Mouse (Mus musculus) layer of hippocampus, adult 11-12 months (tissue): ENCODE results near the gene Gm11596.
"Not testable (repeated sequence)": the region's sequence is repeated elsewhere in the genome, so short reads cannot be mapped to it uniquely, and the experiment has no call there.

ENCODE experiments used
- DNase-seq: peaks from one replicate; pipeline ENCODE4 v3.0.0; 2022; ENCODE audit warnings: low spot score

The Gm11596 gene

GRCm38 (mm10) chr11:99793367-99793766, at the start of gene Gm11596:
Gm11596 (minus strand) TSS chr11:99793467.
- DNase-seq, result no peak

- no peak for DNase-seq
These were observed 48.9 kb upstream of the Gm11596 start for GRCm38 (mm10) chr11:99842185-99842584.

- DNase-seq, result no peak
These were observed 44.7 kb upstream of the Gm11596 start, which contains the start of gene 2300003K06Rik for GRCm38 (mm10) chr11:99837966-99838365. 2300003K06Rik (minus strand) TSS chr11:99838066.

DNA sequence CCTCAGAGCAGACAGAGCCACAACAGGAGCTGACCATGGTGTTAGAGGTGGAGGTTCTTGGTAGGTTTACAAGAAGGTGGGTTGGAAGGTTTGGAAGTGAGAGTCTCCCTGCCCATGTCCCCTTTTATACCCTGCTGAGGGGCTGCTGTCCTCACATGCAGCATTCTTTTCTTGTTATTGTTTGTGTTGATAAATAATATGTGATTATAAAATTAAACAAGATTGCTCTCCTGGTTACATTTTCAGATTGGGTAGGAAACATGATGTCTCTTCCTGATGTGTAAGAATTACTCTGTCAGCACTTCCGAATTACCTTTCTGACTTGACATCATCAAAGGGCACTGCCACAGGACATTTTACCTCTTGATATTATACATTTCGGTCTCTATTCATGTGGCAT, 22.3 kb upstream of the Gm11596 start, which contains the start of gene Gm11564:
Gene Gm11564, minus strand, starts transcription at position 101 of the 400 bp plus-strand sequence.
- not testable (repeated sequence) for DNase-seq

- not testable (repeated sequence) for DNase-seq
These were observed 16.5 kb upstream of the Gm11596 start, which contains the start of gene Krtap4-13 for GRCm38 (mm10) chr11:99809792-99810191. Krtap4-13 (minus strand) TSS chr11:99809892.

DNA sequence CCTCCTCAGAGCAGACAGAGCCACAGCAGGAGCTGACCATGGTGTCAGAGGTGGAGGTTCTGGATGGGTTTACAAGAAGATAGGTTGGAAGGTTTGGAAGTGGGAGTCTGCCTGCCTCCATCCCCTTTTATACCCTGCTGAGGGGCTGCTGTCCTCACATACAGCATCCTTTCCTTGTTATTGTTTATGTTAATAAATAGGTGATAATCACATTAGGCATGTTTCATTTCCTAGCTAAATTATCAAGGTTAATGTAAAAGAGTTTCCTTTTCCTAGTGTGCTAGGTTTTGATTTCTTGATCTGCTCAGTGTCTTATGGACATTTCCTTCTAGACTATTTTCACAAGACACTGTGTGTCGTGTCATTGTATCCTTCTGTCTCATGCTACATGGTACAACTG, 11.1 kb upstream of the Gm11596 start, which contains the start of gene Gm11554:
Gene Gm11554, minus strand, starts transcription at position 101 of the 400 bp plus-strand sequence.
- DNase-seq, result not testable (repeated sequence)

GRCm38 (mm10) chr11:99798832-99799231, 5.6 kb upstream of the Gm11596 start, which contains the start of gene Gm11569:
Gm11569 (minus strand) TSS chr11:99798932.
- not testable (repeated sequence) for DNase-seq

DNA sequence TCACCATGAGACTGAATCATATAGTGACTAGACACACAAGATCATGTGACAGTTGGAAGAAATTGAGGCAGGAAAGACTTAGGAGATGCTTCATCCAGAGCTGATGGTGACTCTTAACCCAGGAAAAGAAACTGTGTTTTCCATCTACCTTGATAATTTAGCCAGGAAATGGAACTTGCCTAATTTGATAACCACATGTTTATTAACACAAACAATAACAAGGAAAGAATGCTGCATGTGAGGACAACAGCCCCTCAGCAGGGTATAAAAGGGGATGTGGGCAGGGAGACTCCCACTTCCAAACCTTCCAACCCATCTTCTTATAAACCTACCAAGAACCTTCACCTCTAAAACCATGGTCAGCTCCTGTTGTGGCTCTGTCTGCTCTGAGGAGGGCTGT, 8.4 kb downstream of the Gm11596 start, which contains the start of gene Krtap4-9:
Gene Krtap4-9, plus strand, starts transcription at position 301 of the 400 bp plus-strand sequence.
- DNase-seq, result not testable (repeated sequence)

DNA sequence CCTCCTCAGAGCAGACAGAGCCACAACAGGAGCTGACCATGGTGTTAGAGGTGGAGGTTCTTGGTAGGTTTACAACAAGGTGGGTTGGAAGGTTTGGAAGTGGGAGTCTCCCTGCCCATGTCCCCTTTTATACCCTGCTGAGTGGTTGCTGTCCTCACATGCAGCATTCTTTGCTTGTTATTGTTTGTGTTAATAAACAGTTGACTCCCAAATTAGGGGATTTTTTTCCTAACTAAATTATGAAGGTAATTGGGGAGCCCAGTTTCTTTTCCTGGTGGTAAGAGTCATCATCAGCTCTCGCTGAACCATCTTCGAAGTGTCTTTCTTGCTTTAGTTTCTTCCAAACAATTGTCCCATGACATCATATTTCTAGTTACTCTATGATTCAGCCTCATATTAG, 12.7 kb downstream of the Gm11596 start, which contains the start of gene Krtap4-8:
Gene Krtap4-8, minus strand, starts transcription at position 101 of the 400 bp plus-strand sequence.
- no peak for DNase-seq

DNA sequence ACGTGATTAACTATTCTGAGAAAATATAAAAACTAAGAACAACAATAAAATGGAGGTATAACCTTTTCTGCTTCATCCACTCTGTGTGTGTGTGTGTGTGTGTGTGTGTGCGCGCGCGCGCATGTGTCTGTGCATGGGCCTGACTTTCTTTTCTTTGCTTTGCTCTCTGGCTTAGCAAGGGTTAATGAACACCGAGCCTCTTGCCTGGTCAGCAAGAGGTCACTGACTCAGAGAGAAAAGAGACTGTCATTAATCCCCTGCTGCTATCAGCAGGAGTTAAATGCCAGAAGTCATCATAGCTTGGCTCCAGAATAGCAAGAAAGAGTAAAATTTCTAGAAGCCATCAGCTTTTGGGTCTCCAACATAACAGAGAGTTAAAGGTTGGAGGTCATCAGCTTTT, 14.9 kb downstream of the Gm11596 start:
- no peak for DNase-seq

GRCm38 (mm10) chr11:99772813-99773212, 20.5 kb downstream of the Gm11596 start, which contains the start of gene Gm11595:
Gm11595 (minus strand) TSS chr11:99772913.
- not testable (repeated sequence) for DNase-seq

DNA sequence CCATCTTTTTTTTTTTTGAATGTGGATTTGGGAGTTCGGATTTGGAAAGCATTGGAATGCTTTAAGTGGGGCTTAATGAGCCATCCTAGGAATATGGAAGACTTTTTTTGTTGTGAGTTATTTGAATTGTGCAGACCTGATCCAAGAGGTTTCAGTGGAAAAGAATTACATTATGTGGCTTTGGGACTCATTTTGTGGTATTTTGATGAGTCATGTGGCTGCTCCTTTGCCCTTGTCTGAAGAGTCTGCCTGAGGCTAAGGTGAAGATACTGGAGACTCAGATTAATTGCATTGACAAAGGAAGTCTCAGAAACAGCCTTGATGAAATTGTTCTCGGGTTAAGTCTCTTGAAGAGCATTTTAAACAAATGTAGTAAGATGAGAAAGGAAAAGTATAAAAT, 24.9 kb downstream of the Gm11596 start:
- no peak for DNase-seq

GRCm38 (mm10) chr11:99758877-99759276, 34.4 kb downstream of the Gm11596 start:
- DNase-seq, result no peak

DNA sequence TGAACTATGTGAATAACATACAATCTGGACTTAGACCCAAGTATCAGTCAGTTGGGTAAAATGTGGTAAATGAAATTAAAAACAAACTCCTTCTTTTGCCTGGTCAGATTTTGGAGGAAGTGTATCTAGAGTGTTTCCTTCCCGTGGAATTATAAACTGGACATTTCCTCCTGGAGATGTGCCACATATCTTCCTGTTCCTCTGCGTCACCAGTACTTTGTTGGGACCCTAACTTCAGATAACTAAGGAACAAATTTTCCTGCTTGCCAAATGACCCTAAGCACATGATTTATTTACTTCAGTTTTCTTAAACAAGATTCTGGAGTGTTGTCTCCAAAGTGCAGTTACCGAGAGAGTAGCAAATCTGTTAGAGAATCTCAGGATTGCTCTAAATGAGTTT, 49.3 kb downstream of the Gm11596 start:
- DNase-seq, result no peak
